Mouse (Mus musculus) kidney, adult 18-20 months (tissue): Measurements from ENCODE around the gene Fam189a2.
A peak's percentile ranks its signal among the peaks of the same experiment; 100 is the strongest.

Experiments
- DNase-seq: peaks from one replicate; pipeline ENCODE4 v3.0.0; 2021

Gene Fam189a2

GRCm38 (mm10) chr19:23968862-23969225 lies 62.0 kb downstream of the Fam189a2 start:
- no peak for DNase-seq

- DNase-seq, result no peak
These were observed 62.5 kb downstream of the Fam189a2 start for GRCm38 (mm10) chr19:23968125-23968861.

- no peak for DNase-seq
These were observed 63.7 kb downstream of the Fam189a2 start for GRCm38 (mm10) chr19:23967156-23967555.

- no peak for DNase-seq
These were observed 64.4 kb downstream of the Fam189a2 start for GRCm38 (mm10) chr19:23966376-23966775.

- no peak for DNase-seq
These were observed 66.4 kb downstream of the Fam189a2 start for GRCm38 (mm10) chr19:23964401-23964910.

DNA sequence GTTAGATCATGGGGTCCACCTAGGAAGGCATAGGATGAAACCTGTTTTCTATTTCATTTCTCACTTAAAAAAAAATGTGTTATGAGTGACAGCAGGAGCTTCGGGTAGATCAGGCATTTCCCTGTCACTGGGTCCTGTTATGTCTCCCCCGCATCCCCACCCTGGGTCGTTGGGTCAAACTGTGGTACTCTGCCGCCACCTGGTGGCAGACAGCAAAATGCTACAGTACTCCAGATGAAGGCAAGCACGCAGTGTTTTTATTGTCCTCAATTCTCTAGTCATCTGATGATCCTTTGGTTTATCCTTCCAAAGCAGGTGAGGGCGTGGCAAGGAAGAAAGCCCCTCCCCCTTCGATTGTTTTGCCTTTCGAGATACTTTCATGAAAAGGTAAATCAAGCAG lies 69.3 kb downstream of the Fam189a2 start:
- DNase-seq, result peak; percentile 52

GRCm38 (mm10) chr19:23960831-23961447 lies 69.9 kb downstream of the Fam189a2 start:
- no peak for DNase-seq

- DNase-seq, result peak; percentile 42
These were observed 70.5 kb downstream of the Fam189a2 start for GRCm38 (mm10) chr19:23960275-23960674.

DNA sequence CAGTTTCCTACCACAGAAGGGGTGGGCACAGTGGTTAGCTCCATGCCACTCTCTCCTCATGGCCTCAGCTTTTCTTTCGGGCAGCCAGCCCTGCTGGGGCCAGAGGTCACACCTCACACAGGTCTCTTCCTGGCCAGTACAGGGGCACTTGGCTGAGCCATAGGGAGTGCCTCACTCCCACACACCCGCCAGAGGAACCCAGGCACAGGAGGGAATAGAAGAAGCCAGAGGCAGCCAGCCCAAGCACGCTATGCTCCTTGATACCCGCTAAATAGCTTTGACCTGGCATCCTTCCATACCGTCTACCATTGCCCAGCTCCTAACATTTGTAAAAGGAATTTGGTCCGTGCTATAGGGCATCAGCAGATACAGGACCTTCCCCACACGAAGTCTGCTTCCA lies 70.9 kb downstream of the Fam189a2 start:
- DNase-seq, result no peak

DNA sequence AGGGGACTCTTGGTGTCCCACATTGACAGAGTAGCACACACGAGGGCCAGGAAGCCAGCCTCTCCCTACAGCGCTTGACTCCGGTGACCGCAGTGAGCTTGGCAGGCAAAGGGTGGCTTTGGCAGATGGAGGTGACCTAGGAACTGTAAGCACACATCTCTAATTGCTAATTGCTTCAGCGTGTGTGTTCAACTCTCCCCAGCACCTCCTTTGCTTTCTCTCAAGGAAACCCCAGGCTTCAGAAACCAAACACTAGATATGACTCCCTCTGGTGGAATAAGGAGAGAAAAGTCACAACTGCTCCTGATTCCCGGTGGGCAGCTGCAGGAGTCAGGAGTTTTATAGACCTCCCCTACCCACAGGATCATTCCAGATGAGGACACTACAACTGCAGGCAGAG lies 71.9 kb downstream of the Fam189a2 start:
- no peak for DNase-seq

GRCm38 (mm10) chr19:23957563-23957962 lies 73.3 kb downstream of the Fam189a2 start:
- no peak for DNase-seq

GRCm38 (mm10) chr19:23956299-23956975 lies 74.4 kb downstream of the Fam189a2 start:
- DNase-seq, result no peak

DNA sequence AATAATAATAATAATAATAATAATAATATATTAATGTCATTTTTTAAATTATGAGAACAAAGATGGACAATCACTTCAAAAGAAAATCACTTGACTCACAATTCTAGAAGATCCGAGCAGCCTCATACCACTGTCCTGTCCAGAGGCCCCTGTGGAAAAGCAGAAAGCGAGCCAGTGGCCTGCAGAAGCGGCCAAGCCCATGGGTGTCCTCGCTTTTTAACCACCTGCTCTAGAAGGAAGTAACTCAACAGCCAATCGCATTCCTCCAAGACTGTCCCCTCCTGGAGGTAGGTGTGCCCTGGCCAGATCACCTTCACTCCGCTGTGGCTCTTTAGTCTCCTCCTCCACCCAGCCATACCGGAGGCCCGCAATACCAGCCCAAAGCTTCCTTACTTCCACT lies 75.4 kb downstream of the Fam189a2 start:
- DNase-seq, result no peak

GRCm38 (mm10) chr19:23948301-23949000 lies 82.4 kb downstream of the Fam189a2 start:
- DNase-seq, result no peak

DNA sequence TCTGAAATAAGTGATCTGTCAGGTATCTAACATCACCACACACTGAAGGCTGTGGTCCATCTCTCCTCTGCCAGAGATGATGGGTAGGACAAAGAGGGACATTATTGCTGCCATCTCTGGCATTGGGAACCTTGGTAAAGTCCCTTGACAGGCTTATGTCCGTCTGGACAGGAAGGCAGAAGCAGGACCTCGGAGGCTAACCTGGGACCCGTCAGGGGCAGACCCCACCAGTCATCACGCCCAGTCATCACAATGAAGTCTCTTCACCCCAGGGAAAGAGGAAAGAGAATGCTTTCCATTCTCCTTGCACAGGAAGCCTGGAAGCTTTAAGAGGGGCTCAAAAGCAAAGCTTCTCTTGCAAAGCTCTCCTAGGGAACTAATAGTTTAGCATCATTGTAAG lies 82.9 kb downstream of the Fam189a2 start:
- no peak for DNase-seq

GRCm38 (mm10) chr19:23946751-23947150 lies 84.1 kb downstream of the Fam189a2 start:
- no peak for DNase-seq

DNA sequence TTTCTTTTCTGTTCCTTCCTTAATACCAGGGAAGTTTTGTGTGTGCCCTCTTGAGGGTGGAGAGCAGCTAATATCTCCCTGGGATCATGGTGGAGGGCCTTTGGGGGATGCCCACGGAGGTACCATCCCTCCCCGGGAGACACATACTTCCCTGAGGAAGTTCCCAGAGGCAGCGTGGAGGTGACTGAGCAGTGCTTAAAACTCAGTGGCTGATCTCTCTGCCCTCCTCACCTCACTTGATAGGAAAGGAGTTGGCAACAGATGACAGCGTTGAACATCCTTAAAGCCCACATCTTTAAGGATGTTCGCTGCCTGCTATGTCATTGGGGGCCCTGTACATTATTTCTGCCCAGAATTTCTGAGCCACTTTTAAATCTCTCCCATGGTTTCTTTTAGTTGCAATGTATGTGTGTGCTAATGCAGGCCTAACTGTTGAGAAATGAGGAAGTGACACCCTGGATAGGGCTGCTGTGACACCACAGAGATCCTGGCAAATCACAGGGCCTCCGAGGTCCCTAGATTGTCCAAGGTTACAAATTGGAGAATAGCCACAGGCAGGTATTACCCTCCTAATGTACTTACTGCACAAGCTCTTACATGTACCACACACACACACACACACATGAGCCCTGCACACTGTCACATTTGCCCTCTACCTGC lies 84.7 kb downstream of the Fam189a2 start:
- no peak for DNase-seq

DNA sequence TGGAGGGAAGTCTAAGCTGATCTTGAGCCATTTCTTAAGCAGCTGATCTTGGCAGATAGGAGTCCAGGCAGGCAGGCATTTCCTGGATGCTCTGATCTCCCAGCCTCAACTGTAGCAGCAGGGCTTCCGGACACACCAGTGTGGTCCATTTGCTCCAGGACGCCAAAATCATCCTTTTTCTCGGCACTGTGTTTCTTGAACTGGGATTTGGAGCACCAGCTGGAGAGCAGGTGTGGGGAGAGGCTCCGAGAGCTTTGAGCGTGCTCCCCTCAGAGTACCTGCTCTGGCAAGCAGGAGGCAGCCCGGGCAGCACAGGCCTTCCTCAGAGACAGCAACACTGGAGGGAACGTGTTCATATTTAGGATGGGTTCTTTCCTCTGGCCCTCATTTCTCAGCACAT lies 87.9 kb downstream of the Fam189a2 start:
- no peak for DNase-seq

DNA sequence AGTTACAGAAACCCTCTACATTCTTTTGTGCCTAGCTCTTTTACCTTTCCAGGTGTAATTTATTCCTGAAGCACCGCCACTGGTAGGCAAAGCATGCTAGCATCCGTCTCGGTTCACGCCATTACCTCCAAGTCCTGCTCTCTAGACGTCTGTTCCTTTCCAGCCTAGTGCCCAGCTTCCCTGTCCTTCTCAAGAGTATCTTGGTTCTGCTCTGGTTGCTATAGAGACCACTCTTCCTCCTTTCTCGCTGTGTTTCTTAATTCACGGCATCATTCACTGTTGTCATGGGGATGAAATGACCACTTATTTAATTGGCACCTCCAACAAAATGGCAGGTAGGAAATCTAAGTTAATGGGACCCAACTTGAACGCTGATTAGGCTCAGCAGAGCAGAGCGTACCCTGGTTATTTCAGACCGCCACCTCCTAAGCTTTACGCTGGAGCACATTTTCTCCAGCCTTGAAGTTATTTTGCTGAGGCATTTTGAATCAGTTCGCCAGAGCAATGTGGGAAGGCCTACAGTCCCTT lies 89.3 kb downstream of the Fam189a2 start:
- DNase-seq, result no peak

DNA sequence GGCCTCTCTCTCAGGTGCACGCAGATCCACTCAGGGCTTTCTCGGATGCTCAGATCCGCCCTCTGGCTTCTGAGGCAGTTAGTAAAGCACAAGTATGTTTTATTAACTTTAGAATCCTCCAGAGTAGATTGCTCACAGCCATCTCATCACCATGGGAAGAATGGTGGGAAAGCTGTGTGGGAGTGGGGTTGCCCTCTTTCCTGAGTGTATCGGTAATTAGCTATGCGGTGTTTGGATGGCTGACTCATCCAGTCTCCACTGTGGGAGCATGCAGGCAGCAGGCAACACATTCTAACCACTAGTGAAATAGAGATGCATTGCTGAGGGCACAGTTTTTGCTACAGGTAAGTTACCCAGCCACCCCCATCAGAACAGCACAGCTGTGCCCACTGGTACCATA lies 100.0 kb downstream of the Fam189a2 start:
- DNase-seq, result no peak

DNA sequence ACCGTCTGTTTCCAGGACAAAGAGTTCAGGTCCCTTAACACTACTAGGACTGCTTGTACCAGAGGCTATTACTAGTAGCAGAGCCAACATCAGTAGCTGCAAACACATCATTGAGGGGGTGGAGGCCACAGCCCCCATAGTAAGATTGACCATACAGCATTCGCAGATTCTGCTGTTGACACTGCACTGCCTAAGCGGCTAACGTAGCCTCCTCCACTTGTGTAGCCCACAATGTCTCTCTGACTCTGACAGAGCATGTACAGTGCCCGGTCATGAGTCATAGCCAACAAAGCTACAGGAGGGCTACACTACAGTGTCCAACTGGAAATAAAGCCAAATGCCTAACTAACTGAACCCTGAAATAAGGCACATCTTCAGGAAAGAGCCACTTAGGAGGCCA lies 105.3 kb downstream of the Fam189a2 start:
- no peak for DNase-seq

DNA sequence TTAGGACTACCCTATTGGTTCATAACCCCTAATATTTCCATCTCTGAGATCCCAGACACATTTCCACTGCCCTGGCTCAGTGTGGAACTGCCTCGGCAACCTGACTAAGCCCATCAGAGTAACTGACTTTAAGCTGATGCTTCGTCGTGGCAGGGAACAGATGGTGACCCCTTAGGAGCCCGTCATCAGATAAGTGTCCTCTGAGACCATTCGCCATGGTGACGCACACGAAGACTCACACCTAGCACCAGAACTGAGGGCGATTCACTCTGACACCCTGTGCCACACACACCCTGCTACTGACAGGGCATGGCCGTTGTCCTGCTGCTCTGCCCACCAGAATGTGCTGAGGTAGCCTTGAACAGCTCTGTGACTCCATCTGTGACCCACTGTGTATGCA lies 106.0 kb downstream of the Fam189a2 start:
- DNase-seq, result no peak

DNA sequence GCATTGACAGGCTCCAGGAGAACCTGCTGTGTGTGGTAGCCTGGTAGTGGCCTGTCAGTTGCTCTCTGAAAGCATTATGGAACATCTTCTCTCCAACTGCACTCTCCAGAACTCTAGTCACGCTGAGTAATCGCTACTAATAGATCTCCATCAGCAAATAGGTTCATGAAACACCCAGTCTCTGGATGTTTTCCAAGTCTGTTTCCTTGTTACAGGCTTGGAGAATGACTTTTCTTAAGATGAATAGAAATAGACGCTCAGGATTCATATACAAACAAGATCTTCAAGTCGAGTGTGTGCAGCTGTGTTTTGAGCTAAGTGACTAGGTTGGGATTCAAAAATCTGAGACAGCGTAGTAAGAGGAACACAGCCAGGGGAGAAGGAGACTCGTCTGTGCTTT lies 106.8 kb downstream of the Fam189a2 start:
- DNase-seq, result no peak
